Mouse (Mus musculus): ENCODE results near the gene Tbpl1. TPM values are rescaled to one million over a fixed set of nuclear protein-coding genes. Genes with fewer than 3 reads are reported as not detected.

Gene Tbpl1
- polyA plus RNA-seq, 1 experiment, result 185 TPM

DNA sequence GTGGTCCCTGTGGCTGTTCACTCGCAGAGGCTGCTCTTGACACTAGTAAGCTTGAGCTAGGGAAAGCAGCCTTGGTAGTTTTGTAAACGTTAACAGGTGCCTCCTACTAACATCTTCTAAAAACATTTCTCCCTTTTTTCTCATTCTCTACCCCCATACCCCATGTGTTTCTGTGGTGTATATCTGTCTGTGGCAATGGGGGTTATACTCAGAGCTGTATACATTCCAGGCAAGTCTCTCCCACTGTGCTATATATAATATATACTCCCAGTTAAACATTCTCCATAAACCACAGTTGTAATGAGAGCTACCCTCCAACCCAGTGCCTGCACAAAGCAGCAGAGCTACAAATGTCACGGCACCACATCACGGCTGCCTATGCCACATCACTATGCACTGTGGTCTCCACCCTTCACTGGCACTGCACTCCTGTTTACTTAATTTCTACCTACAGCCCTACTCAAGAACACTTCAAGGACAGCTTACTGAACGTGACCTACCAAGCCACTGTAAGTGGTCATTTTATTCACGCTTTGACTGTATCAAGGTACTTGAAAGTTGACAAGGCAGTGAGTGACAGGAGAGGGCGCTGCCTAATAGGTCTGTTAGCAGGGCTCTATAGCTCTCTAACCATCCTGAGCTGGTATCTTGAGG is 23.4 kb downstream of the Tbpl1 start:
- peaks cover 3% of the 10 kb centered on the region for H3K36me3 ChIP-seq (ENCODE audit: control insufficient read depth, insufficient read depth, low read length)
- H3K4me1 ChIP-seq (ENCODE audit: control insufficient read depth, insufficient read depth, low read length), result no peaks in the 10 kb centered on the region; the same call in 1 of the 2 replicates
- no peak for TF ChIP-seq POLR2A (IDR thresholded peaks at IDR 0.05; ENCODE audit: control insufficient read depth, low read depth, low read length)
- TF ChIP-seq CTCF (IDR thresholded peaks at IDR 0.05; ENCODE audit: control insufficient read depth, insufficient read depth, insufficient replicate concordance, low read depth, low read length), result no peak
- H3K27ac ChIP-seq (ENCODE audit: control insufficient read depth, insufficient read depth, low read depth, low read length), result no peak overlapping the region
- no peaks in the 10 kb centered on the region for H3K27me3 ChIP-seq (ENCODE audit: control insufficient read depth, insufficient read depth, low read length)
- no peak overlapping the region for H3K4me3 ChIP-seq (ENCODE audit: control insufficient read depth, low read depth, low read length)

DNA sequence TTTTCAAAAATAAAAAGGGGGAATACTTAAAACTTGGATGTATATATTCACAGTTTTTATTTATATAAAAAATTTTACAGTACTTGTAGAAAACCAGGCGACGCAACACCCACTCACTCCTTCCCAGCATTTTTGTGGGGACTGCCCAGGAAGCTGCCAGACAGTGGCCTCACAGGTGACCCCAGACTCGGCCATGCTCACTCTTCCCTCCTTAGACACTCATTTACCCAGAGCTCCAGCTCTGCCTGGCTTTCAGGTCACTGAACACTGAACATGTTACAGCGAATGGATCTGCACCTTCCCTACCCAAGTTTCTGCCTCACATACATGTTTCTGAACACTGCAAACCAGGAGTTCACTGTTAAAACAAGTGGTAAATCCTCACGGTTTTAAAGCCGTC is 27.9 kb downstream of the Tbpl1 start:
- H3K36me3 ChIP-seq (ENCODE audit: control insufficient read depth, insufficient read depth, low read length), result peaks cover 3% of the 10 kb centered on the region

DNA sequence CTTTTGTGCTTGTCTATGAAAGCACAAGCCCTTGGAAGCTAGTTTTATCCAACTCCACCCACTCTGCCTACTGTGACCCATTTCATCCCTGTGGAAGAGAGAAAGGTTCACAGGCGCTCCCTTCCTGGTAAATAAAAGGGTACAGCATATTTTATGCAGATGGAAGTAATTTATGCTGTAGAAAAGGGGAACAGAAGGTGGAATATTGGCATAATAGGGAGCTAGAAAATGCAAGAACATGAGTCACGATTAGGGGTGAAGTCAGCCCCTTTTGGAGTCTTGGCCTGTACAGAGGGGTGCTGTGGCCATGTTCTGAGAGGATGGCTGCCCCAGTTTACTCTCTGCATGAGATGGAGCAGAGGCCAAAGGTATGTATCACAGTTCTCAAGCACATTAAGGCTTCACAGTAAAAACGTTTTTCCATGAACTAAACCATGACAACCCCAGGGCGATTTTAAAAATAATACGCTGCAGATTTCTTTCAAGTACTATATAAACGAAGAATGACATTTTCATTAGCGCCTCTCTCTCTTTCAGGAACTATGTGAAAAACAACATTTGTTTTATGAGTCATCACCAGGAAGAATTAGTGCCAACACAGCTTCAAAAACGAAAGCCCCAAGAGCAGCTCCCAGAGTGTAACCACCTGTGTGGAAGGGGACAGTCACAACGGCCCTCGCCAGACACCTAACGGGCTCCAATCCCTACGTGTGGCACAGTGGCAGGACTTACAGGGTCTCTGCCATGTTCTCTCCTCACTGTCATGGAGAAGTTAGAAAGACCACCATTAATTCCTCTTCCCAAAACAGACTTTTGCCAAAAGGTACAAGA is 30.0 kb downstream of the Tbpl1 start:
- H3K4me3 ChIP-seq (ENCODE audit: control insufficient read depth, low read depth, low read length), result no peak overlapping the region
- no peak for TF ChIP-seq POLR2A (IDR thresholded peaks at IDR 0.05; ENCODE audit: control insufficient read depth, low read depth, low read length)
- TF ChIP-seq CTCF (IDR thresholded peaks at IDR 0.05; ENCODE audit: control insufficient read depth, insufficient read depth, insufficient replicate concordance, low read depth, low read length), result no peak

More for the DNA sequence above, 27.9 kb downstream of the Tbpl1 start:
- H3K4me3 ChIP-seq (ENCODE audit: control insufficient read depth, low read depth, low read length), result no peak overlapping the region
- H3K27me3 ChIP-seq (ENCODE audit: control insufficient read depth, insufficient read depth, low read length), result no peaks in the 10 kb centered on the region
- TF ChIP-seq POLR2A (IDR thresholded peaks at IDR 0.05; ENCODE audit: control insufficient read depth, low read depth, low read length) (no peak), CTCF (IDR thresholded peaks at IDR 0.05; ENCODE audit: control insufficient read depth, insufficient read depth, insufficient replicate concordance, low read depth, low read length) (no peak)
- H3K27ac ChIP-seq (ENCODE audit: control insufficient read depth, insufficient read depth, low read depth, low read length), result no peak overlapping the region
- H3K4me1 ChIP-seq (ENCODE audit: control insufficient read depth, insufficient read depth, low read length), result no peaks in the 10 kb centered on the region

DNA sequence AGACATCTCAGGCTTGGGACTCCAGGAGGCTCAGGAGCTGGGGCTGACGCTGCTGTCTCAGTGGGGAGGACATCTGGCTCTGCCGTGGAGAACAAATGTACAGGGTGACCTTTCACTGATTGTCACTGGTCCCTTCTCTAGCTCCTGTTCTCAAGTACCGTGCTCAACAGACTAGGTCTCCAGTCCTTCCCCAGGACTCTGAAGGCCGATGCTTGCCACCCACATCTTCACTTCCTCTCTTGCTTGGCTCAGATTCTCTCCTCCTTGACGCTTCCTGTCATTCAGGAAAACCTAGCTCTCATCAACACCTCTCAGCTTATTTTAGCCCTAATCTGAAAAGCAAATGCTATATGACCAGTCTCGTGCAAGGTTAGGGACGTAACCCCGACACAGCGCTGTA is 31.0 kb downstream of the Tbpl1 start:
- Histone ChIP-seq H3K4me1 (ENCODE audit: control insufficient read depth, insufficient read depth, low read length) (no peaks in the 10 kb centered on the region), H3K27ac (ENCODE audit: control insufficient read depth, insufficient read depth, low read depth, low read length) (no peak overlapping the region), H3K27me3 (ENCODE audit: control insufficient read depth, insufficient read depth, low read length) (no peaks in the 10 kb centered on the region), H3K4me3 (ENCODE audit: control insufficient read depth, low read depth, low read length) (no peak overlapping the region), H3K36me3 (ENCODE audit: control insufficient read depth, insufficient read depth, low read length) (no peaks in the 10 kb centered on the region)
- TF ChIP-seq POLR2A (IDR thresholded peaks at IDR 0.05; ENCODE audit: control insufficient read depth, low read depth, low read length) (no peak), CTCF (IDR thresholded peaks at IDR 0.05; ENCODE audit: control insufficient read depth, insufficient read depth, insufficient replicate concordance, low read depth, low read length) (no peak)

More for the DNA sequence above, 30.0 kb downstream of the Tbpl1 start:
- no peaks in the 10 kb centered on the region for H3K36me3 ChIP-seq (ENCODE audit: control insufficient read depth, insufficient read depth, low read length)
- H3K27ac ChIP-seq (ENCODE audit: control insufficient read depth, insufficient read depth, low read depth, low read length), result no peak overlapping the region
- H3K27me3 ChIP-seq (ENCODE audit: control insufficient read depth, insufficient read depth, low read length), result no peaks in the 10 kb centered on the region
- no peaks in the 10 kb centered on the region for H3K4me1 ChIP-seq (ENCODE audit: control insufficient read depth, insufficient read depth, low read length)

- H3K36me3 ChIP-seq (ENCODE audit: control insufficient read depth, insufficient read depth, low read length), result no peaks in the 10 kb centered on the region
- TF ChIP-seq CTCF (IDR thresholded peaks at IDR 0.05; ENCODE audit: control insufficient read depth, insufficient read depth, insufficient replicate concordance, low read depth, low read length) (no peak), POLR2A (IDR thresholded peaks at IDR 0.05; ENCODE audit: control insufficient read depth, low read depth, low read length) (no peak)
Measured at GRCm38 (mm10) chr10:22699487-22700335, 32.0 kb downstream of the Tbpl1 start.

GRCm38 (mm10) chr10:22698158-22698953 is 33.4 kb downstream of the Tbpl1 start:
- no peak overlapping the region for H3K27ac ChIP-seq (ENCODE audit: control insufficient read depth, insufficient read depth, low read depth, low read length)
- no peaks in the 10 kb centered on the region for H3K27me3 ChIP-seq (ENCODE audit: control insufficient read depth, insufficient read depth, low read length)
- H3K36me3 ChIP-seq (ENCODE audit: control insufficient read depth, insufficient read depth, low read length), result no peaks in the 10 kb centered on the region
- TF ChIP-seq POLR2A (IDR thresholded peaks at IDR 0.05; ENCODE audit: control insufficient read depth, low read depth, low read length), result no peak
- no peak for TF ChIP-seq CTCF (IDR thresholded peaks at IDR 0.05; ENCODE audit: control insufficient read depth, insufficient read depth, insufficient replicate concordance, low read depth, low read length)
- H3K4me3 ChIP-seq (ENCODE audit: control insufficient read depth, low read depth, low read length), result no peak overlapping the region
- no peaks in the 10 kb centered on the region for H3K4me1 ChIP-seq (ENCODE audit: control insufficient read depth, insufficient read depth, low read length)

More at GRCm38 (mm10) chr10:22699487-22700335, 32.0 kb downstream of the Tbpl1 start:
- H3K4me1 ChIP-seq (ENCODE audit: control insufficient read depth, insufficient read depth, low read length), result no peaks in the 10 kb centered on the region
- H3K4me3 ChIP-seq (ENCODE audit: control insufficient read depth, low read depth, low read length), result no peak overlapping the region
- H3K27ac ChIP-seq (ENCODE audit: control insufficient read depth, insufficient read depth, low read depth, low read length), result no peak overlapping the region
- no peaks in the 10 kb centered on the region for H3K27me3 ChIP-seq (ENCODE audit: control insufficient read depth, insufficient read depth, low read length)

All from testis, adult 2 months (tissue).